Comparison of ENCODE assay signal across 9 mouse cellular contexts in genomic region chr19:20363221-20363620, GRCm38 (mm10). TPM values are rescaled to one million over a fixed set of nuclear protein-coding genes. Genes with fewer than 3 reads are reported as not detected.
DNase-seq lines count a peak whose midpoint lies in the region; ATAC-seq and TF ChIP-seq lines count a peak whose summit lies in the region.
"Had no signal": no experiment of that assay in that cellular context is flagged by ENCODE, and none has a peak within 500 bp of the region (broad histone marks: within the 10 kb centered on the region; RNA-seq: fewer than 3 reads in every experiment).

No protein-coding gene starts in this region.

- TF ChIP-seq CTCF in lung, embryonic 14.5 days (IDR thresholded peaks at IDR 0.05; ENCODE audit: low read depth): peak; percentile 62

- no peak overlapping the region for H3K4me3 ChIP-seq in lung, embryonic 14.5 days (ENCODE audit: low read depth, low read length)
- no peak overlapping the region for H3K4me3 ChIP-seq in ES-E14 (ENCODE audit: insufficient read depth in 1 of 2, low read depth in 1 of 2, low read length in 2 of 2, poor library complexity in 1 of 2, severe bottlenecking in 1 of 2)
- H3K4me3 ChIP-seq: liver, embryonic 15.5 days had no signal

- in situ Hi-C loops in ES-E14 (cut with MboI; ENCODE audit: low sequenced_read_pairs in 2 of 2, unreplicated experiment in 2 of 2): loop anchor here (25.0 kb wide), 2 partner anchors 374 to 399 kb away; partner anchors contain the start of gene Aldh1a7 (in 1 of the 2)

- no peak for ATAC-seq in lung, embryonic 14.5 days (ENCODE audit: insufficient read depth)
- ATAC-seq in monocyte, adult 5-6 weeks (replicated peaks; ENCODE audit: insufficient number of reproducible peaks, low FRiP score, low TSS enrichment, poor library complexity, severe bottlenecking): 0 out of 2 replicates have a peak, but pooled peaks have one; percentile 22

- peak; percentile 57 for DNase-seq in lung, embryonic 14.5 days
- no peak for DNase-seq in lung, adult 18-20 months
- peak; percentile 47 for DNase-seq in ES-E14 (ENCODE audit: low read depth, low spot score)
- peak; percentile 11 for DNase-seq in c-Kit-positive CD71-positive TER-119-negative erythroid progenitor cells, embryonic 14.5 days (ENCODE audit: low read depth)
- no peak for DNase-seq in adrenal gland, adult 2 months
- no peak for DNase-seq in frontal cortex, postnatal 36 days (ENCODE audit: low spot score in 2 of 2)
- DNase-seq: heart, postnatal 4 days had no signal

- H3K9ac ChIP-seq in lung, embryonic 14.5 days: no peak overlapping the region
- H3K9ac ChIP-seq in ES-E14 (ENCODE audit: insufficient read depth, low read depth, low read length, poor library complexity, severe bottlenecking): no peak overlapping the region
- H3K9ac ChIP-seq: liver, embryonic 15.5 days had no signal

- no peaks in the 10 kb centered on the region for H3K9me3 ChIP-seq in lung, embryonic 14.5 days (ENCODE audit: low read depth, low read length)
- H3K9me3 ChIP-seq in ES-E14 (ENCODE audit: control insufficient read depth, insufficient read depth, low read depth, low read length): no peaks in the 10 kb centered on the region
- H3K9me3 ChIP-seq: liver, embryonic 15.5 days had no signal

- WGBS in lung, embryonic 14.5 days: 67% methylated on average over 10 of the region's 10 CpGs

- H3K27me3 ChIP-seq in lung, embryonic 14.5 days (ENCODE audit: insufficient read depth, low read length): no peaks in the 10 kb centered on the region
- H3K27me3 ChIP-seq: liver, embryonic 15.5 days had no signal

- no peak overlapping the region for H3K4me2 ChIP-seq in lung, embryonic 14.5 days
- H3K4me2 ChIP-seq: liver, embryonic 15.5 days had no signal

- H3K36me3 ChIP-seq in lung, embryonic 14.5 days (ENCODE audit: insufficient read depth): no peaks in the 10 kb centered on the region
- no peaks in the 10 kb centered on the region for H3K36me3 ChIP-seq in ES-E14 (ENCODE audit: control insufficient read depth, insufficient read depth, low read length, poor library complexity, severe bottlenecking)
- H3K36me3 ChIP-seq: liver, embryonic 15.5 days had no signal

- H3K27ac ChIP-seq in lung, embryonic 14.5 days (ENCODE audit: low read depth): no peak overlapping the region
- H3K27ac ChIP-seq in ES-E14 (ENCODE audit: insufficient read depth, low read depth, low read length, poor library complexity, severe bottlenecking): no peak overlapping the region
- H3K27ac ChIP-seq: liver, embryonic 15.5 days had no signal

- H3K4me1 ChIP-seq in lung, embryonic 14.5 days (ENCODE audit: insufficient read depth): no peaks in the 10 kb centered on the region
- no peaks in the 10 kb centered on the region; a peak in 1 of 4 replicates for H3K4me1 ChIP-seq in ES-E14 (ENCODE audit: control insufficient read depth in 2 of 2, insufficient read depth in 2 of 2, low read length in 2 of 2, poor library complexity in 1 of 2)
- H3K4me1 ChIP-seq: liver, embryonic 15.5 days had no signal

TF ChIP-seq in ES-E14, 5 proteins besides CTCF, POLR2A, EP300 and RAD21:
- TF ChIP-seq ZNF384 (IDR thresholded peaks at IDR 0.05; ENCODE audit: low read depth, low read length) (no peak), CHD2 (IDR thresholded peaks at IDR 0.05; ENCODE audit: low read depth, low read length) (no peak), MAFK (IDR thresholded peaks at IDR 0.05; ENCODE audit: insufficient read depth, low read depth, low read length) (no peak), HCFC1 (IDR thresholded peaks at IDR 0.05; ENCODE audit: borderline replicate concordance, insufficient read depth, low read length) (no peak), ZC3H11A (IDR thresholded peaks at IDR 0.05; ENCODE audit: borderline replicate concordance, low read depth, low read length) (peak; percentile 70)
TF ChIP-seq in ES-E14: peak in this region for 1.

RNA-seq across cellular contexts. Expression of gene Anxa1, which starts 27.5 kb away (rescaled TPM):
- 91.5 and 111 TPM in 2 replicates for polyA plus RNA-seq in lung, embryonic 14.5 days (2014; fragmentation: Nextera tagmentation; extraction: Ambion mirVana)
- total RNA-seq in ES-E14 (2012; rRNA removed): 51.6 and 117 TPM in 2 replicates
- total RNA-seq in monocyte, adult 5-6 weeks (2017): 354 to 449 TPM (median 418 TPM) in 3 replicates
- total RNA-seq in adrenal gland, adult 2 months (2021): 10 to 100 TPM; 13.4 to 23.5 TPM
- 0.40 and 0.58 TPM in 2 replicates for polyA plus RNA-seq in adrenal gland, adult 2 months (2012; rRNA removed)

Comparison
In these comparisons a context has a peak if more than half of its experiments do, and no peak if none do; other contexts are left out.
1. DNase-seq: peak in lung, embryonic 14.5 days (single experiment), ES-E14 (single experiment) and c-Kit-positive CD71-positive TER-119-negative erythroid progenitor cells, embryonic 14.5 days (single experiment); none in lung, adult 18-20 months (0 of 2), adrenal gland, adult 2 months (single experiment) and frontal cortex, postnatal 36 days (0 of 2).